18 mouse cellular contexts compared by ENCODE assay signal in the genomic region with DNA sequence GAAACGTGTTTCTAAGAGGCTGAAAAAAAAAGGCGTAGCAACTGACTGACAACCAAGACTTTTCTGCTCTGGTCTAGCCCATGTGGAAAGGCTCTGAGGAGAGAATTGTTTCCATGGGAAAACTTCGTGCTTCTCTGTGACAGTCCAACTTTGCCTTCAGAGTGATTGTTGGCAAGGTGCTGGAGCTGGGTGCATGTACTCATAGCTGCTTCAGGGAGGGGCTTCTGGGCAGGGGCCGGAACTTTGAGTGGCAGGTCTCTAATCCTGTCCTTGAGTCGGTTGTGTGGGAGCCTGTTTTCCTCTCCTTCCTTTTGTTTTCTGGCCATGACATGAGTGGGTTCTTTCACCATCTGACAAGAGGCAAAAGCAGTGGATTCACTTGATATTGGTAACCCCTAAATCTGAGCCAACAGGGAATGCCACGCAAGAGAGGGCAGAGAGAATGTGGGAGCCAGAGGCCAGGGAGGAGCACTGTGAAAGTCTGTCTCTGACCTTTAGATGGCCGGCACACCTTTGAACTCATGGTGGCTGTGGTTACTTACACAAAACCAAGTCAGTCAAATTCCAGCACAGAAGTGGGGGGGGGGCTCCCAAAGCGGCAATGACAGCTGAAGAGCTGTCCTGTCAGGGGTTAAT.
DNase-seq lines count a peak whose midpoint lies in the region; ATAC-seq and TF ChIP-seq lines count a peak whose summit lies in the region.
"Had no signal": no experiment of that assay in that cellular context is flagged by ENCODE, and none has a peak within 500 bp of the region (broad histone marks: within the 10 kb centered on the region; RNA-seq: fewer than 3 reads in every experiment).

No protein-coding gene starts in this region.

- H3K36me3 ChIP-seq in hindbrain, postnatal 0 days (ENCODE audit: insufficient read depth, low read length), result no peaks in the 10 kb centered on the region
- H3K36me3 ChIP-seq in hindbrain, embryonic 10.5 days, result no peaks in the 10 kb centered on the region
- H3K36me3 ChIP-seq in liver, adult 2 months (ENCODE audit: control insufficient read depth, insufficient read depth, low read length), result peaks cover 2% of the 10 kb centered on the region; the same call in 1 of the 2 replicates
- H3K36me3 ChIP-seq in liver, embryonic 12.5 days, result no peaks in the 10 kb centered on the region
- H3K36me3 ChIP-seq in midbrain, embryonic 10.5 days, result no peaks in the 10 kb centered on the region
- no peaks in the 10 kb centered on the region for H3K36me3 ChIP-seq in midbrain, postnatal 0 days (ENCODE audit: insufficient read depth, low read length)
- H3K36me3 ChIP-seq: embryonic facial prominence, embryonic 12.5 days; heart, embryonic 10.5 days had no signal

- H3K4me3 ChIP-seq in hindbrain, postnatal 0 days (ENCODE audit: low read length), result no peak overlapping the region
- H3K4me3 ChIP-seq in hindbrain, embryonic 10.5 days, result no peak overlapping the region
- H3K4me3 ChIP-seq in liver, adult 2 months (ENCODE audit: insufficient read depth, low read depth, low read length), result no peak overlapping the region
- no peak overlapping the region for H3K4me3 ChIP-seq in liver, embryonic 12.5 days
- H3K4me3 ChIP-seq in midbrain, embryonic 10.5 days, result no peak overlapping the region
- H3K4me3 ChIP-seq in midbrain, postnatal 0 days (ENCODE audit: low read depth, low read length), result no peak overlapping the region
- H3K4me3 ChIP-seq: embryonic facial prominence, embryonic 12.5 days; erythroblast, embryonic 14.5 days; heart, embryonic 10.5 days; megakaryocyte, embryonic 14.5 days; myocyte had no signal

- TF ChIP-seq CTCF in hindbrain, postnatal 0 days (IDR thresholded peaks at IDR 0.05; ENCODE audit: low read depth), result no peak
- TF ChIP-seq CTCF in liver, adult 2 months (IDR thresholded peaks at IDR 0.05; ENCODE audit: low read depth, low read length), result no peak
- TF ChIP-seq CTCF in midbrain, postnatal 0 days (IDR thresholded peaks at IDR 0.05), result no peak

- H3K4me2 ChIP-seq in hindbrain, postnatal 0 days (ENCODE audit: low read depth, low read length), result no peak overlapping the region
- H3K4me2 ChIP-seq in liver, embryonic 12.5 days, result no peak overlapping the region
- H3K4me2 ChIP-seq in midbrain, postnatal 0 days (ENCODE audit: low read depth, low read length, poor library complexity, severe bottlenecking), result no peak overlapping the region
- H3K4me2 ChIP-seq: embryonic facial prominence, embryonic 12.5 days had no signal

- H3K4me1 ChIP-seq in hindbrain, postnatal 0 days (ENCODE audit: insufficient read depth, low read length), result no peaks in the 10 kb centered on the region
- H3K4me1 ChIP-seq in hindbrain, embryonic 10.5 days (replicated peaks), result peaks cover 21% of the 10 kb centered on the region
- H3K4me1 ChIP-seq in liver, adult 2 months (ENCODE audit: control insufficient read depth, insufficient read depth, low read length), result peaks cover 5% of the 10 kb centered on the region
- H3K4me1 ChIP-seq in liver, embryonic 12.5 days, result peaks cover under 1% of the 10 kb centered on the region; the same call in 1 of the 2 replicates
- H3K4me1 ChIP-seq in midbrain, embryonic 10.5 days, result peaks cover 28% of the 10 kb centered on the region
- no peaks in the 10 kb centered on the region for H3K4me1 ChIP-seq in midbrain, postnatal 0 days (ENCODE audit: insufficient read depth, low read length)
- H3K4me1 ChIP-seq: embryonic facial prominence, embryonic 12.5 days; heart, embryonic 10.5 days; megakaryocyte, embryonic 14.5 days had no signal

- peak; percentile 9 for DNase-seq in hindbrain, postnatal 0 days (ENCODE audit: low spot score)
- no peak for DNase-seq in hindbrain, embryonic 10.5 days (ENCODE audit: low spot score)
- DNase-seq in liver, adult 2 months (ENCODE audit: extremely low read depth, low read depth, low spot score), result peak; percentile 36
- DNase-seq in midbrain, embryonic 10.5 days (ENCODE audit: low spot score), result peak; percentile 34
- DNase-seq in midbrain, postnatal 0 days (ENCODE audit: low spot score), result peak; percentile 22
- no peak for DNase-seq in layer of hippocampus, postnatal 14 days (ENCODE audit: low spot score in 2 of 2)
- DNase-seq: adrenal gland, adult 8-10 months; cerebellum, adult 9-11 months; lung, postnatal 14 days; thymus, postnatal 36 days had no signal

- no peaks in the 10 kb centered on the region for H3K27me3 ChIP-seq in hindbrain, postnatal 0 days (ENCODE audit: insufficient read depth, low read length)
- H3K27me3 ChIP-seq in hindbrain, embryonic 10.5 days (ENCODE audit: insufficient read depth, poor library complexity, severe bottlenecking), result peaks cover 14% of the 10 kb centered on the region
- H3K27me3 ChIP-seq in liver, adult 2 months (ENCODE audit: control insufficient read depth, insufficient read depth, low read length), result no peaks in the 10 kb centered on the region
- H3K27me3 ChIP-seq in liver, embryonic 12.5 days (replicated peaks), result no peaks in the 10 kb centered on the region
- H3K27me3 ChIP-seq in midbrain, embryonic 10.5 days (ENCODE audit: low read depth, poor library complexity, severe bottlenecking), result peaks cover 25% of the 10 kb centered on the region
- H3K27me3 ChIP-seq in midbrain, postnatal 0 days (ENCODE audit: insufficient read depth, low read length), result no peaks in the 10 kb centered on the region
- H3K27me3 ChIP-seq: embryonic facial prominence, embryonic 12.5 days; megakaryocyte, embryonic 14.5 days had no signal

- no peaks in the 10 kb centered on the region for H3K79me2 ChIP-seq in liver, adult 2 months (ENCODE audit: control insufficient read depth, insufficient read depth, low read length)

- WGBS in hindbrain, postnatal 0 days, result 42% methylated on average over 8 of the region's 8 CpGs
- WGBS in hindbrain, embryonic 10.5 days, result 53% methylated on average over 8 of the region's 8 CpGs
- 66% methylated on average over 8 of the region's 8 CpGs for WGBS in liver, adult 2 months
- 62% methylated on average over 8 of the region's 8 CpGs for whole genome bisulfite sequencing in liver, embryonic 12.5 days (ENCODE audit: insufficient replicate concordance)
- WGBS in midbrain, embryonic 10.5 days, result 43% methylated on average over 8 of the region's 8 CpGs
- 31% methylated on average over 8 of the region's 8 CpGs for WGBS in midbrain, postnatal 0 days

- ATAC-seq in hindbrain, postnatal 0 days, result peak; percentile 58; the same call in 1 of the 2 replicates
- ATAC-seq in liver, embryonic 12.5 days, result no peak
- 0 out of 2 replicates have a peak, but pooled peaks have one; percentile 31 for ATAC-seq in midbrain, postnatal 0 days (ENCODE audit: low FRiP score)
- ATAC-seq: forebrain, embryonic 14.5 days; inflammation-experienced regulatory T-cells, adult 6 months had no signal

- no peak for TF ChIP-seq POLR2A in liver, adult 2 months (IDR thresholded peaks at IDR 0.05; ENCODE audit: extremely low read depth, insufficient read depth, low read length)

- H3K9me3 ChIP-seq in hindbrain, postnatal 0 days (ENCODE audit: low read length), result no peaks in the 10 kb centered on the region
- no peaks in the 10 kb centered on the region for H3K9me3 ChIP-seq in hindbrain, embryonic 10.5 days
- H3K9me3 ChIP-seq in liver, embryonic 12.5 days (replicated peaks), result peaks cover 7% of the 10 kb centered on the region; the same call in 1 of the 2 replicates
- H3K9me3 ChIP-seq in midbrain, embryonic 10.5 days (replicated peaks), result no peaks in the 10 kb centered on the region
- no peaks in the 10 kb centered on the region for H3K9me3 ChIP-seq in midbrain, postnatal 0 days (ENCODE audit: low read length)
- H3K9me3 ChIP-seq: embryonic facial prominence, embryonic 12.5 days; heart, embryonic 10.5 days; megakaryocyte, embryonic 14.5 days had no signal

- no peak overlapping the region for H3K27ac ChIP-seq in hindbrain, postnatal 0 days
- no peak overlapping the region for H3K27ac ChIP-seq in hindbrain, embryonic 10.5 days
- H3K27ac ChIP-seq in liver, adult 2 months (replicated peaks; ENCODE audit: insufficient read depth, low read depth, low read length), result no peak overlapping the region
- H3K27ac ChIP-seq in liver, embryonic 12.5 days, result no peak overlapping the region
- peak overlapping the region; percentile 63 for H3K27ac ChIP-seq in midbrain, embryonic 10.5 days (replicated peaks)
- no peak overlapping the region for H3K27ac ChIP-seq in midbrain, postnatal 0 days (ENCODE audit: low read depth, low read length)
- H3K27ac ChIP-seq: embryonic facial prominence, embryonic 12.5 days; heart, embryonic 10.5 days had no signal

- H3K9ac ChIP-seq in hindbrain, postnatal 0 days (replicated peaks; ENCODE audit: low read length), result no peak overlapping the region
- H3K9ac ChIP-seq in liver, adult 2 months (ENCODE audit: low read depth, low read length), result no peak overlapping the region
- H3K9ac ChIP-seq in liver, embryonic 12.5 days, result no peak overlapping the region
- no peak overlapping the region for H3K9ac ChIP-seq in midbrain, postnatal 0 days (replicated peaks; ENCODE audit: low read length, poor library complexity, severe bottlenecking)
- H3K9ac ChIP-seq: embryonic facial prominence, embryonic 12.5 days had no signal

Comparison
In these comparisons a context has a peak if more than half of its experiments do, and no peak if none do; other contexts are left out.
1. DNase-seq: peak in hindbrain, postnatal 0 days (single experiment), liver, adult 2 months (single experiment), midbrain, embryonic 10.5 days (single experiment) and midbrain, postnatal 0 days (single experiment); none in hindbrain, embryonic 10.5 days (single experiment) and layer of hippocampus, postnatal 14 days (0 of 2).